Mouse (Mus musculus) heart, postnatal 0 days (tissue): ENCODE results near the gene Sec16a. TPM values are rescaled to one million over a fixed set of nuclear protein-coding genes. Genes with fewer than 3 reads are reported as not detected.

ENCODE experiments used
- ATAC-seq: fragments of 200-750 bp; cut with Nextera tagmentation; 2 replicates; pipeline ENCODE4 v1.8.0; 2017; ENCODE audit warnings: low read depth, moderate number of reproducible peaks, moderate library complexity; ENCODE audit not compliant: insufficient read depth
- DNase-seq: peaks from one replicate; pipeline ENCODE4 v3.0.0-alpha.2; 2016; ENCODE audit warnings: low spot score
- H3K27ac ChIP-seq: fragments of 300-500 bp; sonication (generic); 2 replicates; pipeline ENCODE4 v1.5.1; 2014; ENCODE audit warnings: low read depth, mild to moderate bottlenecking
- H3K27me3 ChIP-seq: fragments of 300-500 bp; sonication (generic); 2 replicates; pipeline ENCODE4 v1.6.1; 2014; ENCODE audit warnings: low read length, mixed read lengths; ENCODE audit not compliant: control insufficient read depth, insufficient read depth
- H3K36me3 ChIP-seq: fragments of 300-500 bp; sonication (generic); replicated peaks from 2 replicates; pipeline ENCODE4 v1.6.1; 2014; ENCODE audit warnings: low read length, mixed read lengths; ENCODE audit not compliant: control insufficient read depth, insufficient read depth
- H3K4me1 ChIP-seq: fragments of 300-500 bp; sonication (generic); 2 replicates; pipeline ENCODE4 v1.6.1; 2014; ENCODE audit warnings: antibody characterized with exemption; ENCODE audit not compliant: control insufficient read depth, insufficient read depth
- H3K4me2 ChIP-seq: fragments of 300-500 bp; sonication (generic); 2 replicates; pipeline ENCODE4 v1.6.1; 2014; ENCODE audit warnings: low read depth, mild to moderate bottlenecking, low read length, moderate library complexity
- H3K4me3 ChIP-seq: fragments of 300-500 bp; sonication (generic); 2 replicates; pipeline ENCODE4 v1.5.1; 2014; ENCODE audit warnings: low read depth, low read length
- H3K9ac ChIP-seq: fragments of 300-500 bp; sonication (generic); replicated peaks from 2 replicates; pipeline ENCODE4 v1.6.1; 2014; ENCODE audit warnings: low read depth, low read length, mixed read lengths
- H3K9me3 ChIP-seq: fragments of 300-500 bp; sonication (generic); replicated peaks from 2 replicates; pipeline ENCODE4 v1.6.1; 2016; ENCODE audit warnings: low read length; ENCODE audit not compliant: control insufficient read depth
- CTCF ChIP-seq: IDR thresholded peaks from 2 replicates; pipeline ENCODE4 v1.5.1; 2016; ENCODE audit warnings: antibody characterized with exemption, control low read depth, low read depth
- EP300 ChIP-seq: IDR thresholded peaks from 2 replicates; pipeline ENCODE4 v1.6.1; 2016; ENCODE audit warnings: antibody characterized with exemption, low read depth
- WGBS: fragments of 180-500 bp; shearing (Covaris S2); extraction: QIAGEN DNeasy Blood & Tissue Kit; methylation state at CpG from one replicate; pipeline ENCODE4 v1.1.7; 2014; 5-methylcytosine and 5-hydroxymethylcytosine counted together
- polyA plus RNA-seq: library from polyadenylated mRNA; unstranded; fragments of >200 nt; fragmentation: Nextera tagmentation; extraction: Ambion mirVana; gene quantifications from 2 replicates; pipeline ENCODE4 v1.2.1, GENCODE M21; 2015
- total RNA-seq: library from RNA; depleted of rRNA; stranded (reverse); fragments of >200 nt; gene quantifications from 2 replicates; pipeline ENCODE4 v1.2.3, GENCODE M21; 2014; ENCODE audit warnings: low replicate concordance

Gene Sec16a
- total and polyA plus RNA-seq, 2 experiments from 2014 or later: 7.5 to 49.0 TPM

- 0 out of 2 replicates have a peak, but pooled peaks cover under 1% of the 10 kb centered on the region for H3K36me3 ChIP-seq
- H3K27me3 ChIP-seq: no peaks in the 10 kb centered on the region
- TF ChIP-seq CTCF (no peak), EP300 (no peak)
- H3K4me3 ChIP-seq: no peak overlapping the region
- ATAC-seq: no peak
- H3K4me1 ChIP-seq: peaks cover 27% of the 10 kb centered on the region
- H3K9me3 ChIP-seq: no peaks in the 10 kb centered on the region
- no peak overlapping the region for H3K27ac ChIP-seq
- 65% methylated on average over 1 of the region's 1 CpGs for WGBS
- no peak for DNase-seq
- no peak overlapping the region for H3K4me2 ChIP-seq
- H3K9ac ChIP-seq: no peak overlapping the region
Measured at GRCm38 (mm10) chr2:26447451-26447850, 2.4 kb upstream of the Sec16a start.

GRCm38 (mm10) chr2:26446671-26447070, 1.7 kb upstream of the Sec16a start:
- Histone ChIP-seq H3K36me3 (peaks cover 5% of the 10 kb centered on the region), H3K4me3 (peak overlapping the region; percentile 82), H3K27ac (peak overlapping the region; percentile 97), H3K9ac (peak overlapping the region; percentile 68), H3K27me3 (no peaks in the 10 kb centered on the region), H3K4me1 (peaks cover 27% of the 10 kb centered on the region), H3K9me3 (no peaks in the 10 kb centered on the region), H3K4me2 (peak overlapping the region; percentile 88)
- no peak for DNase-seq
- no peak for TF ChIP-seq EP300
- TF ChIP-seq CTCF: no peak
- ATAC-seq: no peak
- 56% methylated on average over 4 of the region's 4 CpGs for WGBS

GRCm38 (mm10) chr2:26445666-26446445, 840 bp upstream of the Sec16a start:
- ATAC-seq (peak; percentile 86), DNase-seq (peak; percentile 96)
- Histone ChIP-seq H3K9me3 (no peaks in the 10 kb centered on the region), H3K4me3 (peak overlapping the region; percentile 82), H3K9ac (peak overlapping the region; percentile 68), H3K27me3 (no peaks in the 10 kb centered on the region), H3K4me1 (peaks cover 27% of the 10 kb centered on the region), H3K4me2 (peak overlapping the region; percentile 88), H3K27ac (peak overlapping the region; percentile 97), H3K36me3 (peaks cover 14% of the 10 kb centered on the region)
- peak; percentile 29; the same call in 1 of the 2 replicates for TF ChIP-seq CTCF
- peak; percentile 40; the same call in 1 of the 2 replicates for TF ChIP-seq EP300
- WGBS: under 1% methylated on average over 44 of the region's 44 CpGs

- Histone ChIP-seq H3K27ac (peak overlapping the region; percentile 91), H3K27me3 (no peaks in the 10 kb centered on the region), H3K9ac (peak overlapping the region; percentile 89), H3K4me3 (peak overlapping the region; percentile 82), H3K9me3 (no peaks in the 10 kb centered on the region), H3K4me2 (peak overlapping the region; percentile 76), H3K4me1 (peaks cover 27% of the 10 kb centered on the region), H3K36me3 (peaks cover 28% of the 10 kb centered on the region)
- no peak for ATAC-seq
- no peak for DNase-seq
- TF ChIP-seq EP300 (no peak), CTCF (no peak)
- WGBS: under 1% methylated on average over 15 of the region's 15 CpGs
Measured at GRCm38 (mm10) chr2:26444368-26444767, 648 bp downstream of the Sec16a start.

- Histone ChIP-seq H3K9me3 (no peaks in the 10 kb centered on the region), H3K4me1 (peaks cover 27% of the 10 kb centered on the region), H3K4me3 (peak overlapping the region; percentile 82), H3K36me3 (peaks cover 33% of the 10 kb centered on the region), H3K27me3 (no peaks in the 10 kb centered on the region), H3K4me2 (peak overlapping the region; percentile 76), H3K9ac (peak overlapping the region; percentile 89), H3K27ac (peak overlapping the region; percentile 91; the same call in 1 of the 2 replicates)
- ATAC-seq (no peak), DNase-seq (no peak)
- TF ChIP-seq EP300 (no peak), CTCF (no peak)
- WGBS: 3% methylated on average over 3 of the region's 3 CpGs
Measured at GRCm38 (mm10) chr2:26443876-26444275, 1.1 kb downstream of the Sec16a start.
